Mouse (Mus musculus): ENCODE measurements around the gene Hlcs. TPM values are rescaled to one million over a fixed set of nuclear protein-coding genes. Genes with fewer than 3 reads are reported as not detected.

Gene Hlcs
- polyA plus RNA-seq, 1 experiment from 2014 or later, result 2.1 TPM

DNA sequence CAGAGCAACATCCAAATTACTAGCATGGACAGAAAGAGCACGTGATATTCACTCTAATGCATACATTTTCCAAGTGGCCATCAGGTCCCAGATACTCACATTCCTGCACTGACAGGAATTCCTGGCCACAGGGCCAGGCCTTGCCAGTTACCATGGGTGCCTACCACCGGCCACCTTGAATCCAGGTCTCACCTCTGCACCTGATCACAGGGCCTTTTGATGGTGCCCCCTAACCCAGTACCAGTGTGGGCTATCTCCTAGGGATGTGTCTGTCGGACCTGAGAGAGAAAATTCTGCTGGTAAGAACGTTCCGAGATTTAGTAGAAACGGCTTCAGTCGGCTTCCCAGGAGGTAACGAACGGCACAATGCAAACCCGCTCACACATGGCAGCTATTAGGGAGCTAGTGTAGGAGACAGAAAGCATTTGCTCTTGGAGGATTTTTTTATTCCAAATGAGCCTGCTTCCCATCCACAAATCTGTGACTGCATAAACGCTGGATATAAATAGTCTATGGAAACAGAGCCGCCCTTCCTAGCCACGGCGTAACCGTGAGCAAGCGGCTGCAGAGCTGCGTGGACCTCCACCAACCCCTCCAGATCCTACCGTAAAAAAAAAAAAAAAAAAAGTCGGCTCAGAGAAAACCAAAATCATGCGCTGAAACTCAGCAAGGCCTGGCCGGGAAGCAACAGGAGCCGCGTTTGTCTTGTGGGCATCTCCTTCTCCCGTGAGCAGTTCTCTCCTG, 59.5 kb downstream of the Hlcs start:
- Histone ChIP-seq H3K27me3 (no peaks in the 10 kb centered on the region), H3K9ac (no peak overlapping the region), H3K4me2 (no peak overlapping the region), H3K4me3 (replicated peaks) (no peak overlapping the region), H3K27ac (replicated peaks) (no peak overlapping the region), H3K4me1 (replicated peaks) (no peaks in the 10 kb centered on the region), H3K36me3 (replicated peaks) (no peaks in the 10 kb centered on the region), H3K9me3 (replicated peaks) (no peaks in the 10 kb centered on the region)
- WGBS (ENCODE audit: insufficient replicate concordance), result 79% methylated on average over 24 of the region's 24 CpGs
- ATAC-seq (ENCODE audit: insufficient read depth), result no peak

DNA sequence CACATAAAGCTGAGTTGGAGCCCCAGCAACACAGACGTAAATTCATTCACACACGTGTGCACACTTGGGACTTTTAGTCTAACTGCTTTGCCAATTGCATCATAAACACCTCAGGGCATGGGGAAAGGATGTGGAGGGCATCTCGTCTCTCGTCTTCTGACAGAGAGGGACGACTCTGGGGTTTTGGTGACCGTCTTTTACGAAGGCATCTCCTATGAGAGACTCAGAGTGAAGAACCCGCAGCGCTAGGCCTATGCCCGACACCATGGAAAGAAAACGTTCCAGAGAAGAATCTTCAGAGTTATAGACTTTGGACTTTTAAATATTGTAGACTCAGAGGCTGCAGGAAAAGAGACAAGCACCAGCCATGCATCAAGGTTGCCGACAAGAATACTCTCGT, 61.6 kb downstream of the Hlcs start:
- Histone ChIP-seq H3K27me3 (no peaks in the 10 kb centered on the region), H3K9ac (no peak overlapping the region), H3K4me1 (replicated peaks) (no peaks in the 10 kb centered on the region), H3K36me3 (replicated peaks) (no peaks in the 10 kb centered on the region), H3K4me2 (no peak overlapping the region), H3K9me3 (replicated peaks) (no peaks in the 10 kb centered on the region), H3K4me3 (replicated peaks) (no peak overlapping the region), H3K27ac (replicated peaks) (no peak overlapping the region)
- 74% methylated on average over 13 of the region's 13 CpGs for WGBS (ENCODE audit: insufficient replicate concordance)
- no peak for ATAC-seq (ENCODE audit: insufficient read depth)

DNA sequence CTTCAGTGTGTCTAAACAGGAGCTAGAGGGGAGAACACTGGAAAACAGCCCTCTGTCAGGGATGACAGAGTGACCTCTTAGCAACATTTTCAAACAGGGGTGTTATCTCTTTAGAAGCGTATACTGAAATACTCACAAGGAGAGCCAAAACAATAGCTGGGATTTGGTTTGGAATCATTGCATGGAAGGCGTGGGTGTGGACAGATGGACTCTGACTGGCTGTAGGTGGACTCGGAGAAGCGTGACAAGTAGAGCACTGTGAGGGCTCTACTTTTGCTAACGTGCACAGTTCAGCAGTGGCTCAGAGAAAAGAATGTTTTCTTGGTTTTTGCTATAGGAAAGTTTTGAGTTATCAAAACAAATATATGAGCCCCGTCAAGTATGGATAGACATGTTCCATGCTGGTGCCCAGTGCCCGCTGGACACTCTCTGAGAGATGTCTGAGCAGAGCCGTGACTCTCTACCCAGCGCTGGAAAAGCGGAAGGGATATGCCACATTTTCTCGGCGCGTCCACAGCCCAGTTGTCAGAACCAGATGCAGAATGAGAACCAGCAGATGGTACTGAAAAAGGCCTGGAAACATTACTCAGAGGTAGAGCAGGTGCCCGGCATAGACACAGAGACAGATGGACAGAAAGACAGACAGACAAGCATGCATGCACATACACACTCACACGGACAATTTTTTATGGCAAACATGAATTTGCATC, 62.6 kb downstream of the Hlcs start:
- H3K27me3 ChIP-seq, result no peaks in the 10 kb centered on the region
- H3K9ac ChIP-seq, result no peak overlapping the region
- no peaks in the 10 kb centered on the region for H3K4me1 ChIP-seq (replicated peaks)
- no peak overlapping the region for H3K27ac ChIP-seq (replicated peaks)
- no peak overlapping the region for H3K4me2 ChIP-seq
- no peak for ATAC-seq (ENCODE audit: insufficient read depth)
- H3K9me3 ChIP-seq (replicated peaks), result no peaks in the 10 kb centered on the region
- WGBS (ENCODE audit: insufficient replicate concordance), result 74% methylated on average over 15 of the region's 15 CpGs
- no peaks in the 10 kb centered on the region for H3K36me3 ChIP-seq (replicated peaks)
- H3K4me3 ChIP-seq (replicated peaks), result no peak overlapping the region

DNA sequence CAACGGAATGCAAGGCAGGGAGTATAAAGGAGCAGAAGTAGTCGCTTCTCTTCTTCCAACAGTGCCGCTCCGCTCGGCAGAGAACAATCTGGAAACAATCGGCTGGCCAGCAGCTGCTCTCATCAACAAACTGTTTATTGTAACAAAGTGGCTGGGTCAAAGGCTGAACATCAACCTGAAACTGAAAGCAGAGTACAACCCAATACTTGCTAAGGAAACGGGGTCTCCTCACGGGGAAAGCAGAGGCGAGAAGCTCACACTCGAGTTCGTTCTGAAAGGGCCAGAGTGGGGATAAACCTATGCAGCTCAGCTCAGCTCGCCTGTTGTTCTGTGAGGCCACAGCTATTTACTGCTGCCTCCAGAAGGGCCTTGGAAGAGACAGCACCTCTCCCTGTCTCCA, 63.2 kb downstream of the Hlcs start:
- H3K4me1 ChIP-seq (replicated peaks), result no peaks in the 10 kb centered on the region
- no peaks in the 10 kb centered on the region for H3K27me3 ChIP-seq
- ATAC-seq (ENCODE audit: insufficient read depth), result no peak
- H3K4me3 ChIP-seq (replicated peaks), result no peak overlapping the region
- no peaks in the 10 kb centered on the region for H3K36me3 ChIP-seq (replicated peaks)
- H3K4me2 ChIP-seq, result no peak overlapping the region
- no peak overlapping the region for H3K9ac ChIP-seq
- no peak overlapping the region for H3K27ac ChIP-seq (replicated peaks)
- WGBS (ENCODE audit: insufficient replicate concordance), result 82% methylated on average over 12 of the region's 12 CpGs
- no peaks in the 10 kb centered on the region for H3K9me3 ChIP-seq (replicated peaks)

DNA sequence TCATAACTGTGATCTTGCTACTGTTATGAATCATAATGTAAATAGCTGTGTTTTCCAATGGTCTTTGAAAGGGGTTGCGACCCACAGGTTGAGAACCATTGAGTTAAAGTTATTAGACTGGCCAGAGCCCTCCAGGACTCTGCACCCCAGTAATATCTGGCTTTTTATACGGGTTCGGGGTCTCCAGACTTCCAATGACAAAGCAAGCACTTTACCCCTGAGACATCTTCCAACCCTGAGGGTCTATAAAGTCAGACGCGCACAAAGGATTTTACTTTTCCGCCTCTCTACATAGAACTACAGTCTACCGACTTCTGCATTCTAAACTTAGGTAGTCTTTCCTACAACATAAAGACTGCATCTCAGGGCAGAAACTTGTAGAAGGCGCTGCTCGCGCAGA, 63.7 kb downstream of the Hlcs start:
- Histone ChIP-seq H3K36me3 (replicated peaks) (no peaks in the 10 kb centered on the region), H3K4me3 (replicated peaks) (no peak overlapping the region), H3K9me3 (replicated peaks) (no peaks in the 10 kb centered on the region), H3K4me1 (replicated peaks) (no peaks in the 10 kb centered on the region), H3K27me3 (no peaks in the 10 kb centered on the region), H3K9ac (no peak overlapping the region), H3K4me2 (no peak overlapping the region), H3K27ac (replicated peaks) (no peak overlapping the region)
- WGBS (ENCODE audit: insufficient replicate concordance), result 79% methylated on average over 10 of the region's 10 CpGs
- no peak for ATAC-seq (ENCODE audit: insufficient read depth)

DNA sequence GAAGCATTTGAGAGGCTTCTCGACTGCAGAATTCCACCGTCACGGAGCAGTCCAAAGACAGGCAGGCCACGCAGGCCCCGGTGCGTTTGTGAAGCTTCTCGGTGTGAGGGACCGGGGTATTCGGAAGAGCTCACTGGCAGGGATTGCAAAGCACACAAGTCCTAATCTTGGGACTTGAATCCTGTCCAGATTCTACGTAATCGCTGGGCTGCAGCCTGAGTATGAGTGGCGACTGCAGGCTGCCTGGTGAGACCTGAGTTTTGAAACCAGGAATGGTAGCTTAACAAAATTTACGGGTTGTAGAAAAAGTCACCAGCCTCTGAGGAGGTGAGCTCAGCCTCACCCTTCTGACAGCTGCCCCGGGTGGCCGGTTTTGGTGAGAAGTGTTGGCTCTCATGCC, 64.7 kb downstream of the Hlcs start:
- Histone ChIP-seq H3K4me2 (no peak overlapping the region), H3K4me3 (replicated peaks) (no peak overlapping the region), H3K27ac (replicated peaks) (no peak overlapping the region), H3K9me3 (replicated peaks) (no peaks in the 10 kb centered on the region), H3K4me1 (replicated peaks) (no peaks in the 10 kb centered on the region), H3K9ac (no peak overlapping the region), H3K27me3 (no peaks in the 10 kb centered on the region), H3K36me3 (replicated peaks) (no peaks in the 10 kb centered on the region)
- 79% methylated on average over 15 of the region's 15 CpGs for WGBS (ENCODE audit: insufficient replicate concordance)
- no peak for ATAC-seq (ENCODE audit: insufficient read depth)

DNA sequence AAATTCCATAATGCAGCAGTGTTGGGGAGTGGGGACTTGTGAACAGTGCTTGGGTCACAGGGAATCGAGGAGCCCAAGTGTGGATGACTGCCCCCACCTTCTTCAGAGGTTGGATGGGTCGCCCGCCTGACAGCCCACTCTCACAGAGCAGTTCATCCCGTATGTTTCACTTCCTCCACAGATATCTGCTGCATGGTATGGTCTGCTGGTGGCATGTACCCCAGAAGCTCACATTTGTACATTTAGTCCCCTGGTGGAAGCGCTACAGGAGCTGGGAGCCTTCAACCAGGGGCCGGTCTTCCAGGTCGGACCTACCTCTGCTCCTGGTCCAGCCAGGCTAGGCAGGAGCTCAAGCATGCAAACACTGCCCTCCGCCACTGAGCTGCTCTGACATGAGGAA, 66.4 kb downstream of the Hlcs start:
- 73% methylated on average over 8 of the region's 8 CpGs for WGBS (ENCODE audit: insufficient replicate concordance)
- no peaks in the 10 kb centered on the region for H3K36me3 ChIP-seq (replicated peaks)
- ATAC-seq (ENCODE audit: insufficient read depth), result no peak

DNA sequence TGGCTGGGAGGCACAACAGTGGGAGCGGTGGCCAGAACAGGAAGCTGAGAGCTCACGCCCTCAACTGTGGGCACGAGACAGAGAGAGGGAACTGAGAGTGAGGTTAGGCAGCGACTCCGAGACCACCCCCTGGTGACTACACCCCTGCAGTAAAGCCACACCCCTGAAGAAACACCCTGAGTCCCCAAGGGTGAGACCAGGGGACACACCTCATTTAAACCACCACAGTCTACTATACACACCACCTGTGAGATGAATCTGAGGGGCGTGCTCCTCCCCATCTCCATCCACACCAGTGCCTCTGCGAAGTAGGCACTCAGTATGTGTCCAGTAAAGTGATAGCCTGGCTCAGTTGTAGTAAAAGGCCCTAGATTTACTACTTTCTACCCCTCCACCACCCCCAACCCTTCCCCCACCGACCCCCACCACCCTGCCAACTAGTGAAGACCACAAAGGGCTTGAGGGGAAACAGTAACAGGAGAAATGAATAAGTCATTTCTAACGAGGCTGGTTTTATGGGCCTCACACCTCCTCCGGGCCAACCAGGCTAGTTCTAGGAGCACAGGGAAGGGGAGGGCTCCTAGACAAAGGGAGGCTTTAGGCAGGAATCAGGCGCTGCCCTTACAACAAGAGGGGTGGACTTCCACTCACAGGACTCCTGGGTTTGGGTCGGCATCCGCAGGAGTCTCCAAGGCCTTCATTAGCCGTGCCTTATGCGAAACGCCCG, 67.2 kb downstream of the Hlcs start:
- Histone ChIP-seq H3K9ac (no peak overlapping the region), H3K27me3 (no peaks in the 10 kb centered on the region), H3K9me3 (replicated peaks) (no peaks in the 10 kb centered on the region), H3K4me1 (replicated peaks) (no peaks in the 10 kb centered on the region), H3K27ac (replicated peaks) (no peak overlapping the region), H3K36me3 (replicated peaks) (no peaks in the 10 kb centered on the region), H3K4me3 (replicated peaks) (no peak overlapping the region), H3K4me2 (no peak overlapping the region)
- ATAC-seq (ENCODE audit: insufficient read depth), result no peak
- WGBS (ENCODE audit: insufficient replicate concordance), result 54% methylated on average over 17 of the region's 17 CpGs

More for the DNA sequence above, 66.4 kb downstream of the Hlcs start:
- no peak overlapping the region for H3K4me2 ChIP-seq
- H3K9me3 ChIP-seq (replicated peaks), result no peaks in the 10 kb centered on the region
- H3K27ac ChIP-seq (replicated peaks), result no peak overlapping the region
- H3K27me3 ChIP-seq, result no peaks in the 10 kb centered on the region
- H3K4me3 ChIP-seq (replicated peaks), result no peak overlapping the region
- H3K9ac ChIP-seq, result no peak overlapping the region
- no peaks in the 10 kb centered on the region for H3K4me1 ChIP-seq (replicated peaks)

DNA sequence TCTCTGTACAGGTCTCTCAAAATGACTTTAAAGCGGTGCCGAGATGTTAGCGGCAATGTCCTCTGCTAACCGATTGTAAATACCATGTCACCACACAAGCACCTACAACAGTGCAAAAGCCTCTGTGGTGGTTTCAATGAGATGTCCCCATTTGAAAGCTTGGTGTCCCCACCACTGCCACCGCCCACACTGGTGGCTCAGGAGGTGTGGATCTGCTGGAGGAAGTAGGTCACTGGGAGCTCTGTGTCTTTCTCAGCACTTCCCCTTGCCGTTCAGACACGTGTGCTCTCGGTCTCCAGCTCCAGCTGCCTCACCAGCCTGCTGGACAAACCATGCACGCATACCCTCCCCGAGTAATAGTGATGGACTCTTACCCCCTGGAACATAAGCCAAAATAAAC, 72.2 kb downstream of the Hlcs start:
- Histone ChIP-seq H3K36me3 (replicated peaks) (no peaks in the 10 kb centered on the region), H3K27ac (replicated peaks) (0 out of 2 replicates have a peak overlapping the region, but pooled peaks have one; percentile 38), H3K9me3 (replicated peaks) (no peaks in the 10 kb centered on the region), H3K4me3 (replicated peaks) (no peak overlapping the region), H3K9ac (no peak overlapping the region), H3K27me3 (no peaks in the 10 kb centered on the region), H3K4me1 (replicated peaks) (peaks cover 11% of the 10 kb centered on the region), H3K4me2 (no peak overlapping the region)
- no peak for ATAC-seq (ENCODE audit: insufficient read depth)
- 57% methylated on average over 10 of the region's 10 CpGs for WGBS (ENCODE audit: insufficient replicate concordance)

DNA sequence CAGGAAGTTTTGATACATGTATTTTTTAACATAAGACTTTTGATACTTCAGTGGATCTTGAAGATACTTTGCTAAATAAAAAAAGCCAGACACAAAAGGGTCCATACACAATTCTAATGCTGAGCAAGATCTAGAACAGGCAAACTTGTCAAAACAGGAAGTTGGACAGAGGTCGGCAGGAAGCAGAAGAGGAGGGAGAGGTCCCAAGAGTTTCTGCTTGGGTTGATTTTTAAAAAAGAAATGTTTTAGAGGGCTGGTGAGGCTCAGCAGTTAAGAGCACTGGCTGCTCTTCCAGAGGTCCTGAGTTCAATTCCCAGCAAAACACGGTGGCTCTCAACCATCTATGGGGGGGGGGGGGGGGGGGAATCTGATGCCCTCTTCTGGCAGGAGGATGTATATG, 73.2 kb downstream of the Hlcs start:
- Histone ChIP-seq H3K4me3 (replicated peaks) (no peak overlapping the region), H3K9ac (no peak overlapping the region)
- WGBS (ENCODE audit: insufficient replicate concordance), result 23% methylated on average over 2 of the region's 2 CpGs

DNA sequence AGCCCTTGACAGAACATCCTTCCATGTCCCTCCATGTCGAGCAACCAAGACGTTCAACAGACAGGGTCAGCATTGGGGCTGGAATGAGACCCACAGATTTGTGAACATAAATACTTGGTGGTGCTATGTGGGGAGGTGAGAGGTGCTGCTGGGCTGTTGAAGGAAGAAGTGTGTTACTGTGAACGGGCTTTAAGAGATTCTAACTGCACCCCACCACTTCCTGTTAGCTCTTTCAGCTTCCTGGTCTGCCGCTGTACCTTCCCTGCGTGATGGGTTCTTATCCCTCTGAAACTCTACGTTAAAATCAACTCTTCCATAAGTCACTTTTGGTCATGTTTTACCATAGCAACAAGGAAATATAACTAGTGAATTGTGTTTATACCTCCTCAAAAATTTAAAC, 73.8 kb downstream of the Hlcs start:
- no peak for ATAC-seq (ENCODE audit: insufficient read depth)
- Histone ChIP-seq H3K4me1 (replicated peaks) (peaks cover 22% of the 10 kb centered on the region), H3K27ac (replicated peaks) (peak overlapping the region; percentile 19; the same call in 1 of the 2 replicates), H3K9ac (no peak overlapping the region), H3K9me3 (replicated peaks) (no peaks in the 10 kb centered on the region), H3K36me3 (replicated peaks) (no peaks in the 10 kb centered on the region), H3K4me3 (replicated peaks) (no peak overlapping the region), H3K27me3 (no peaks in the 10 kb centered on the region), H3K4me2 (no peak overlapping the region)
- 45% methylated on average over 6 of the region's 6 CpGs for WGBS (ENCODE audit: insufficient replicate concordance)

More for the DNA sequence above, 73.2 kb downstream of the Hlcs start:
- no peak overlapping the region for H3K4me2 ChIP-seq
- peaks cover 20% of the 10 kb centered on the region for H3K4me1 ChIP-seq (replicated peaks)
- H3K27me3 ChIP-seq, result no peaks in the 10 kb centered on the region
- H3K27ac ChIP-seq (replicated peaks), result no peak overlapping the region
- no peaks in the 10 kb centered on the region for H3K9me3 ChIP-seq (replicated peaks)
- ATAC-seq (ENCODE audit: insufficient read depth), result no peak
- no peaks in the 10 kb centered on the region for H3K36me3 ChIP-seq (replicated peaks)
